Mouse (Mus musculus): ENCODE measurements at regions not wholly inside any gene's neighbourhood (a gene's known extent, or its start where the extent isn't known, plus 50 kb on each side); places are given as distances from the start of the nearest gene placed in this dataset.

DNA sequence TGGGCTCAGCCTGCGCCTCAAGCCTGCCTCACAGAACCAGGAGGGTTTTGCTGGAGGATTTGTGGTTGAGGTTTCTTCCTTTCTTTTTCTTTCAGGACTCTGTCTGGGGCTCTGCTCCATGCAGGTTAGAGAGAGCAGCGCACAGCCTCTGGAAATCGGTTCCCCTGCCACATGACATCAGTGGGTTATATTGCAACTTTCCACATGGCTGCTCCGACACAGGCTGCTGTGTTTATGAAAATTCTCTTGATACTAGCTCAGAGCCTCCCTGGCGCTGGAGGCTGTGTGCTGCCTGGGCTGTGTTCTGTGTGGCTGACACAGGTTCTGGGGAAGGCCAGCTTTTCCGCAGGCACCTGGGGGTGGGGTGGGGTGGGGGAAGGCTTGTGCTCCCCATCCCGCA, 178.7 kb upstream of the Gm4791 start:
- CTCF ChIA-PET: no interaction called here
- POLR2A ChIA-PET: interaction anchor here (0.7 kb wide), 1 partner anchor 322 kb away, joined by 3 read pairs; no protein-coding TSS in a partner anchor
- in situ Hi-C loops (cut with MboI; ENCODE audit: low pct_unique_long_range_greater_than_20kb): no loop called here
- ATAC-seq (no peak), DNase-seq (ENCODE audit: low read depth, low spot score) (no peak)
- peaks cover 18% of the 10 kb centered on the region for H3K27me3 ChIP-seq
- TF ChIP-seq CTCF (IDR thresholded peaks at IDR 0.05): no peak

GRCm38 (mm10) chr9:46819376-46819775, 179.2 kb upstream of the Gm4791 start:
- ATAC-seq: no peak
- in situ Hi-C loops (cut with MboI; ENCODE audit: low pct_unique_long_range_greater_than_20kb): no loop called here

GRCm38 (mm10) chr9:46816126-46816525, 182.4 kb upstream of the Gm4791 start:
- TF ChIP-seq CTCF (IDR thresholded peaks at IDR 0.05): no peak
- DNase-seq (ENCODE audit: low read depth, low spot score) (no peak), ATAC-seq (no peak)
- H3K27me3 ChIP-seq: peaks cover 24% of the 10 kb centered on the region
- ChIA-PET CTCF (no interaction called here), POLR2A (no interaction called here)
- in situ Hi-C loops (cut with MboI; ENCODE audit: low pct_unique_long_range_greater_than_20kb): no loop called here

More at GRCm38 (mm10) chr9:46819376-46819775, 179.2 kb upstream of the Gm4791 start:
- CTCF ChIA-PET: no interaction called here
- no peak for DNase-seq (ENCODE audit: low read depth, low spot score)
- peaks cover 21% of the 10 kb centered on the region for H3K27me3 ChIP-seq
- POLR2A ChIA-PET: interaction anchor here (0.7 kb wide), 1 partner anchor 322 kb away, joined by 3 read pairs; no protein-coding TSS in a partner anchor
- TF ChIP-seq CTCF (IDR thresholded peaks at IDR 0.05): no peak

- ChIA-PET CTCF (no interaction called here), POLR2A (no interaction called here)
- in situ Hi-C loops (cut with MboI; ENCODE audit: low pct_unique_long_range_greater_than_20kb): no loop called here
- no peak for DNase-seq (ENCODE audit: low read depth, low spot score)
- peaks cover 32% of the 10 kb centered on the region for H3K27me3 ChIP-seq
- peak; percentile 65 for TF ChIP-seq CTCF (IDR thresholded peaks at IDR 0.05)
- ATAC-seq: no peak
Observed at GRCm38 (mm10) chr9:46814478-46815241, 183.9 kb upstream of the Gm4791 start.

- POLR2A ChIA-PET: no interaction called here
- CTCF ChIA-PET: no interaction called here
- DNase-seq (ENCODE audit: low read depth, low spot score): no peak
Observed at GRCm38 (mm10) chr9:46810266-46810665, 188.3 kb upstream of the Gm4791 start.

DNA sequence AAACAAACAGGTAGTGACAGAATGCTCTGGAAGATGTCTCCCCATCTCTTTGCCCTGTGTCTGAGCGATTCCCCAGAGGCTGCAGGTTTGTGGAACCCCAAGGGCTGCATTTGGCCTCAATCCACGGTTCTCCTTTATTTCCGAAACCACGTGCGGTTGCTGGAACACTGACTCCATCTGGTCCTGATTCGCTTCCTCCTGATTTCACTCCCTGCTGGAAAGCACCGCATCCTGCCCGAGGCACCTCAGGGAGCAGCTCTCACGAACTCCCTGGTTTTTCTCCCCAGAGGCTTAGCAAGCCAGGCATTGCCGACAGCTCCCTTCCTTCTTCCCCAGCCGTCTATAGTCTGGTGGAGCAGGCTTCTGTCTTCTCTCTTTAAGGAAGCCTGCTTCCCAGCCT, 203.1 kb upstream of the Gm4791 start:
- ATAC-seq: no peak
- in situ Hi-C loops (cut with MboI; ENCODE audit: low pct_unique_long_range_greater_than_20kb): no loop called here
- TF ChIP-seq CTCF (IDR thresholded peaks at IDR 0.05): no peak
- ChIA-PET CTCF (no interaction called here), POLR2A (no interaction called here)
- DNase-seq (ENCODE audit: low read depth, low spot score): no peak
- H3K27me3 ChIP-seq: peaks cover 9% of the 10 kb centered on the region

More at GRCm38 (mm10) chr9:46810266-46810665, 188.3 kb upstream of the Gm4791 start:
- no peak for TF ChIP-seq CTCF (IDR thresholded peaks at IDR 0.05)
- in situ Hi-C loops (cut with MboI; ENCODE audit: low pct_unique_long_range_greater_than_20kb): no loop called here
- ATAC-seq: no peak
- peaks cover 41% of the 10 kb centered on the region for H3K27me3 ChIP-seq

DNA sequence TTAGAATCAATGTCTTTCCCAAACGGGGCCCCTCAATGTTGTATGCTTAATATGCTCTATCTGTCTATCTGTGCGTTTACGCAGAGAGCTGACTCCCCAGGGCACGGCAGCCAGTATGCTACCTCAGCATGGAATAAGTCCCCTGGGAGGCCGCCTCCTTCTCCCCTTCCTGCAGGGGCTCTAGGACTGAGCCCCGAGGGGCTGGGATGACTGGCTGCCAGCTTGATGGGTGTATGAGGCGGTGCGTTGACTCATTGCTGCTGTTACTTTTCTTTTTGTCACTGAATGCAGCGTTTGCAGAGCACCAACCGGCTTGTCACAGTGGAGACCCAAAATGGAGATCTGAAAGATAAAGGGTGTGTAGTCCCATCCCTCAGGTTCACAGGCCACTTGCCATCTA, 209.5 kb upstream of the Gm4791 start:
- TF ChIP-seq CTCF (IDR thresholded peaks at IDR 0.05): no peak
- no peak for DNase-seq (ENCODE audit: low read depth, low spot score)
- in situ Hi-C loops (cut with MboI; ENCODE audit: low pct_unique_long_range_greater_than_20kb): no loop called here
- H3K27me3 ChIP-seq: peaks cover 39% of the 10 kb centered on the region
- ChIA-PET CTCF (no interaction called here), POLR2A (no interaction called here)
- ATAC-seq: no peak

DNA sequence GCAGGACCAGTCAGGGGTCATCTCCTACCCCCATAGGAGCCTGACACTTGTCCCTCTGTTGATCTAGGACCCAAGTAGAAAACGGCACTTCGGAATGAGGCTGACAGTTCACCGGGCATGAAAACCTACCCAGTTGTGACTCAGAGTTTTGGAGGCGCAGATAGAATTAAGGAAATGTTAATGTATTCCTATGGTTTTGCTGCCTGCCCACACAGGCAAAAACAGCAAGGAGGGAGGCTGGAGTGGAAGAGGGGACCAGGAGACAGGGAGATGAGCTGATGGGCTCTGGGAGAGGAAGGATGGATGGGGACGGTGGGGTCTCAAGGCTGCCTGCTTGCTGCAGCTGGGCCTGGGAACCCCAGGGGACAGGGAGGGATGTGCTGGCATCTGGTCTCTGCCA, 210.1 kb upstream of the Gm4791 start:
- POLR2A ChIA-PET: no interaction called here
- ATAC-seq (no peak), DNase-seq (ENCODE audit: low read depth, low spot score) (no peak)
- in situ Hi-C loops (cut with MboI; ENCODE audit: low pct_unique_long_range_greater_than_20kb): no loop called here
- peaks cover 37% of the 10 kb centered on the region for H3K27me3 ChIP-seq
- TF ChIP-seq CTCF (IDR thresholded peaks at IDR 0.05): no peak
- CTCF ChIA-PET: no interaction called here

DNA sequence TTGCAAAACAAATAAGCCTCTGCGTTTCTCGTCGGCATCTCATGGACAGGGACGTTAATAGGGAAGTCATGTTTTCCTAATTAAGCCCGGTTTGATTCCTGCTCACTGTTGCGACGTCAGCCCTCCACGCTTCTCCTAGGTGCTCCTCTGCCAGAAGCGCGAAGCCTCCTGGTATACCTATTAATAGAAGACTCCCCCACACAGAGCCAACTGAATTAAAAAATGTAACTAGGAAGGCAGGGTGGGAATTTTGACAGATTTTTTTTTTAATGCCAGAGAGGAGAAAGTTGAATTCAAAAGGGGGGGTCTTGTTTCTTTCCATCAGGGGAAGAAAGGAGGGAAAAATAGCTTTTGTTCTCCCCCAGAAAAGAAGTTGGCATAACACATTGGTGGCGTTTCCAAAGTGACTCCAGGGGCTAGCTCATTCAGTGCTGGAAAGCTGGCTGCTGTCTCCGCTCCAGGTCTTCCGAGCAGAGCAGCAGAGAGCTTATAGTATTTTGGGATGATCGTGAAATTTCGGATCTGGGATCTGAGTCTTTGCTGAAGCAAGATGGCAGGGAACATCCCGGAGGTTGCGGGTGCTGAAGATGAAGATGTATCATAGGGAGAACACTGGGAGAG, 214.1 kb upstream of the Gm4791 start:
- no peak for ATAC-seq
- DNase-seq (ENCODE audit: low read depth, low spot score): no peak
- CTCF ChIA-PET: no interaction called here
- TF ChIP-seq CTCF (IDR thresholded peaks at IDR 0.05): no peak
- POLR2A ChIA-PET: no interaction called here
- in situ Hi-C loops (cut with MboI; ENCODE audit: low pct_unique_long_range_greater_than_20kb): no loop called here
- H3K27me3 ChIP-seq: peaks cover 35% of the 10 kb centered on the region

- H3K27me3 ChIP-seq: peaks cover 34% of the 10 kb centered on the region
- in situ Hi-C loops (cut with MboI; ENCODE audit: low pct_unique_long_range_greater_than_20kb): no loop called here
- CTCF ChIA-PET: no interaction called here
- no peak for TF ChIP-seq CTCF (IDR thresholded peaks at IDR 0.05)
- DNase-seq (ENCODE audit: low read depth, low spot score): no peak
- ATAC-seq: no peak
- POLR2A ChIA-PET: no interaction called here
Observed at GRCm38 (mm10) chr9:46783597-46784354, 214.8 kb upstream of the Gm4791 start.

DNA sequence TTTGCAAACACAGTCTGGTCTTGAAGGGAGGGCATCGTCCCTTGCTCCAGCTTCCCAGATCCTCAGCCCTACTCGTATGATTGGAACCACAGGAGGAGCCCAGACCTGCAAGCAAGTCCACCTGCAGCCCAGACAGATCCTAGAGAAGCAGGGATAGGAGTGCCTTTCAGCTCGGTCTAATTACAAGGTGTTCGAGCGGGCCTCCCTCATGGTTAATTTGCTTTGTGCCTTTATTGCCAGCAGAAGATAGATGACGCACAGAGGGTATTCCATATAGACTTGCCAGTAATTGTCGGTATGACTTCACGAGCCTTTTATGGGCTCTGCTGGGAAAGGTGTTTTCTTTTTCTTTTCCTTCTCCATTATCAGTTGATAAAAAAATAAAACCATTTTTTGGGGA, 216.9 kb upstream of the Gm4791 start:
- in situ Hi-C loops (cut with MboI; ENCODE audit: low pct_unique_long_range_greater_than_20kb): no loop called here
- ChIA-PET POLR2A (no interaction called here), CTCF (no interaction called here)
- no peak for TF ChIP-seq CTCF (IDR thresholded peaks at IDR 0.05)
- DNase-seq (ENCODE audit: low read depth, low spot score): no peak
- peaks cover 31% of the 10 kb centered on the region for H3K27me3 ChIP-seq
- ATAC-seq: no peak
